ENCODE assay signal across 8 mouse cellular contexts in the genomic region with DNA sequence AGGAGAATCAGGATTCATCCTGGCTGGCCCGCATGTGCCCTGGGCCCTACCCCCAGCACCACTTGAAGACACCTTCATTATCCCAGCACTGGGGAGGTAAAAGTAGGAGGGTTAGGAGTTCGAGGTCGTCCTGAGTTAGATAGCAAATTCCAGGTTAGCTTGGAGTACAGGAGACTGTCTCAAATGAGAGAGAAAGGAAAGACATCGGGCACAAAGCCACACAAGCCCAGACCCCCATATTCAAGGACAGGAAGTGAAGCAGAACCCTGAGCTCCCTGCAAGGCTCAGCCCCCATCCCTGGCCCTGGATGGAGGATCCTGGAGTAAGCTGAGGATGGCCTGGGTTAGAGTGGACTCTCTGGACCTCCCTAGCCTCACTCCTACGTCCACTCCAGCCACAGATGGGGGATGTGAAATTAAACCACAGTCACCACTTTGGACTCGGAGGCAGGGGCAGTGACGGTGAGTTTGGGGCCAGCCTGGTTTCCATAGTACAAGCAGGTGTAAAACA. TPM values are rescaled to one million over a fixed set of nuclear protein-coding genes. Genes with fewer than 3 reads are reported as not detected.
A peak's percentile ranks its signal among the peaks of the same experiment; 100 is the strongest.
DNase-seq lines count a peak whose midpoint lies in the region; ATAC-seq and TF ChIP-seq lines count a peak whose summit lies in the region.

No protein-coding gene starts in this region.

- no peak for TF ChIP-seq POLR2A in myocyte (IDR thresholded peaks at IDR 0.05; ENCODE audit: insufficient read length, low read depth)

- peak overlapping the region; percentile 61 for H3K4me2 ChIP-seq in embryonic facial prominence, embryonic 13.5 days
- peak overlapping the region; percentile 75 for H3K4me2 ChIP-seq in intestine, embryonic 15.5 days (replicated peaks)
- peak overlapping the region; percentile 43 for H3K4me2 ChIP-seq in myocyte (ENCODE audit: low read depth)

- H3K27me3 ChIP-seq in embryonic facial prominence, embryonic 13.5 days: no peaks in the 10 kb centered on the region
- no peaks in the 10 kb centered on the region for H3K27me3 ChIP-seq in intestine, embryonic 15.5 days (replicated peaks)
- H3K27me3 ChIP-seq in myocyte (ENCODE audit: control insufficient read depth, insufficient read depth, insufficient read length): no peaks in the 10 kb centered on the region

- no peak for TF ChIP-seq CTCF in layer of hippocampus, adult 2 months (conservative IDR thresholded peaks at IDR 0.05)

- no peaks in the 10 kb centered on the region for H3K79me2 ChIP-seq in myocyte (ENCODE audit: control insufficient read depth, insufficient read depth)

- 13% methylated on average over 7 of the region's 7 CpGs for WGBS in embryonic facial prominence, embryonic 13.5 days
- WGBS in intestine, embryonic 15.5 days: 32% methylated on average over 7 of the region's 7 CpGs

- no peak for ATAC-seq in embryonic facial prominence, embryonic 13.5 days (ENCODE audit: insufficient number of reproducible peaks, insufficient read depth, low FRiP score, low TSS enrichment, low read depth)
- ATAC-seq in intestine, embryonic 15.5 days: no peak

- H3K4me1 ChIP-seq in embryonic facial prominence, embryonic 13.5 days: peaks cover 64% of the 10 kb centered on the region
- H3K4me1 ChIP-seq in intestine, embryonic 15.5 days (replicated peaks): peaks cover 47% of the 10 kb centered on the region

- no peaks in the 10 kb centered on the region for H3K9me3 ChIP-seq in embryonic facial prominence, embryonic 13.5 days
- no peaks in the 10 kb centered on the region for H3K9me3 ChIP-seq in intestine, embryonic 15.5 days

- H3ac ChIP-seq in myocyte (ENCODE audit: control insufficient read depth, insufficient read length): no peak overlapping the region

- peak overlapping the region; percentile 42 for H3K4me3 ChIP-seq in layer of hippocampus, adult 2 months
- 0 out of 2 replicates have a peak overlapping the region, but pooled peaks have one; percentile 35 for H3K4me3 ChIP-seq in embryonic facial prominence, embryonic 13.5 days
- H3K4me3 ChIP-seq in intestine, embryonic 15.5 days (replicated peaks): no peak overlapping the region; the same call in 1 of the 2 replicates
- no peak overlapping the region for H3K4me3 ChIP-seq in myocyte

- H3K36me3 ChIP-seq in embryonic facial prominence, embryonic 13.5 days: no peaks in the 10 kb centered on the region
- no peaks in the 10 kb centered on the region for H3K36me3 ChIP-seq in intestine, embryonic 15.5 days
- H3K36me3 ChIP-seq in myocyte (ENCODE audit: control insufficient read depth, insufficient read depth): no peaks in the 10 kb centered on the region

- H3K9ac ChIP-seq in embryonic facial prominence, embryonic 13.5 days: peak overlapping the region; percentile 47; the same call in 1 of the 2 replicates
- H3K9ac ChIP-seq in intestine, embryonic 15.5 days: no peak overlapping the region

- H3K27ac ChIP-seq in layer of hippocampus, adult 2 months: no peak overlapping the region
- peak overlapping the region; percentile 81 for H3K27ac ChIP-seq in embryonic facial prominence, embryonic 13.5 days
- no peak overlapping the region for H3K27ac ChIP-seq in intestine, embryonic 15.5 days

- DNase-seq in layer of hippocampus, adult 2 months (ENCODE audit: low spot score in 2 of 2): no peak
- DNase-seq in layer of hippocampus, adult 9-10 months (ENCODE audit: low spot score): no peak
- no peak for DNase-seq in ovary, postnatal 10 days (ENCODE audit: low spot score)
- no peak for DNase-seq in right cerebral cortex, adult 18-20 months
- DNase-seq in B cell, adult 2 months: no peak

TF ChIP-seq in myocyte, 11 proteins besides CTCF, POLR2A, EP300 and RAD21:
- TF ChIP-seq POLR2AphosphoS2 (IDR thresholded peaks at IDR 0.05; ENCODE audit: insufficient read length, low read depth) (no peak), TCF3 (IDR thresholded peaks at IDR 0.05; ENCODE audit: insufficient read length, low read depth) (no peak), MAX (IDR thresholded peaks at IDR 0.05; ENCODE audit: low read depth) (no peak)

RNA-seq across cellular contexts. Expression of gene Tle6, which starts 0.6 kb away (rescaled TPM):
- 1 to 10 TPM; 4.1 to 5.0 TPM for total RNA-seq in layer of hippocampus, adult 2 months (2021)
- polyA plus RNA-seq in embryonic facial prominence, embryonic 13.5 days (2015; fragmentation: Nextera tagmentation; extraction: Ambion mirVana): 12.8 and 17.2 TPM in 2 replicates
- polyA plus RNA-seq in intestine, embryonic 15.5 days (2015; fragmentation: Nextera tagmentation; extraction: Ambion mirVana): 19.9 and 26.0 TPM in 2 replicates
- polyA plus RNA-seq in myocyte (2012; fragmentation: generic; extraction: Trizol): 15.3 TPM

RNA-seq across cellular contexts. Expression of gene BC025920, which starts 4.6 kb away (rescaled TPM):
- total RNA-seq in layer of hippocampus, adult 2 months (2021): 1 to 10 TPM; 4.2 to 5.0 TPM
- 1.3 and 2.0 TPM in 2 replicates for polyA plus RNA-seq in embryonic facial prominence, embryonic 13.5 days (2015; fragmentation: Nextera tagmentation; extraction: Ambion mirVana)
- polyA plus RNA-seq in intestine, embryonic 15.5 days (2015; fragmentation: Nextera tagmentation; extraction: Ambion mirVana): 0.85 and 1.00 TPM in 2 replicates
- polyA plus RNA-seq in myocyte (2012; fragmentation: generic; extraction: Trizol): 0.78 TPM

RNA-seq across cellular contexts. Expression of gene Sirt6, which starts 26.1 kb away (rescaled TPM):
- total RNA-seq in layer of hippocampus, adult 2 months (2021): 10 to 100 TPM; 29.7 to 31.4 TPM
- polyA plus RNA-seq in embryonic facial prominence, embryonic 13.5 days (2015; fragmentation: Nextera tagmentation; extraction: Ambion mirVana): 52.7 and 54.9 TPM in 2 replicates
- 28.9 and 33.3 TPM in 2 replicates for polyA plus RNA-seq in intestine, embryonic 15.5 days (2015; fragmentation: Nextera tagmentation; extraction: Ambion mirVana)
- polyA plus RNA-seq in myocyte (2012; fragmentation: generic; extraction: Trizol): 28.0 TPM

RNA-seq across cellular contexts. Expression of gene Ankrd24, which starts 26.9 kb away (rescaled TPM):
- total RNA-seq in layer of hippocampus, adult 2 months (2021): 10 to 100 TPM; 33.6 to 38.6 TPM
- 13.6 and 14.5 TPM in 2 replicates for polyA plus RNA-seq in embryonic facial prominence, embryonic 13.5 days (2015; fragmentation: Nextera tagmentation; extraction: Ambion mirVana)
- 8.4 and 9.8 TPM in 2 replicates for polyA plus RNA-seq in intestine, embryonic 15.5 days (2015; fragmentation: Nextera tagmentation; extraction: Ambion mirVana)
- polyA plus RNA-seq in myocyte (2012; fragmentation: generic; extraction: Trizol): 11.8 TPM

RNA-seq across cellular contexts. Expression of gene Tle2, which starts 27.1 kb away (rescaled TPM):
- 10 to 100 TPM; 34.0 to 46.8 TPM for total RNA-seq in layer of hippocampus, adult 2 months (2021)
- polyA plus RNA-seq in embryonic facial prominence, embryonic 13.5 days (2015; fragmentation: Nextera tagmentation; extraction: Ambion mirVana): 63.4 and 71.4 TPM in 2 replicates
- polyA plus RNA-seq in intestine, embryonic 15.5 days (2015; fragmentation: Nextera tagmentation; extraction: Ambion mirVana): 14.5 and 17.8 TPM in 2 replicates
- polyA plus RNA-seq in myocyte (2012; fragmentation: generic; extraction: Trizol): 11.3 TPM

Comparison
In these comparisons a context has a peak if more than half of its experiments do, and no peak if none do; other contexts are left out.
1. H3K4me3 ChIP-seq: peak in layer of hippocampus, adult 2 months (single experiment) and embryonic facial prominence, embryonic 13.5 days (single experiment); none in intestine, embryonic 15.5 days (single experiment) and myocyte (single experiment).
2. Peak in every context shown above with its lines, with median percentiles within 50 percentile points of each other: H3K4me2 ChIP-seq.